Mouse (Mus musculus) intestine, embryonic 16.5 days (tissue): ENCODE data around the gene Bex2. TPM values are rescaled to one million over a fixed set of nuclear protein-coding genes. Genes with fewer than 3 reads are reported as not detected.
"Not testable (repeated sequence)": the region's sequence is repeated elsewhere in the genome, so short reads cannot be mapped to it uniquely, and the experiment has no call there.

Source experiments
- ATAC-seq: fragments of 200-750 bp; cut with Nextera tagmentation; 2 replicates; pipeline ENCODE4 v1.8.0; 2017; ENCODE audit warnings: moderate TSS enrichment, moderate library complexity
- H3K27ac ChIP-seq: fragments of 300-500 bp; sonication (generic); 2 replicates; pipeline ENCODE4 v1.5.1; 2014; ENCODE audit warnings: mild to moderate bottlenecking, low read length
- H3K27me3 ChIP-seq: fragments of 300-500 bp; sonication (generic); replicated peaks from 2 replicates; pipeline ENCODE4 v1.6.1; 2014; ENCODE audit warnings: low read length, control low read depth, mixed read lengths; ENCODE audit not compliant: control insufficient read depth, insufficient read depth
- H3K36me3 ChIP-seq: fragments of 300-500 bp; sonication (generic); 2 replicates; pipeline ENCODE4 v1.6.1; 2014; ENCODE audit warnings: low read length, control low read depth; ENCODE audit not compliant: control insufficient read depth, insufficient read depth
- H3K4me1 ChIP-seq: fragments of 300-500 bp; sonication (generic); 2 replicates; pipeline ENCODE4 v1.6.1; 2014; ENCODE audit warnings: low read length, control low read depth, mixed read lengths; ENCODE audit not compliant: control insufficient read depth, insufficient read depth
- H3K4me2 ChIP-seq: fragments of 300-500 bp; sonication (generic); 2 replicates; pipeline ENCODE4 v1.6.1; 2014; ENCODE audit warnings: low read depth, low read length, control low read depth
- H3K4me3 ChIP-seq: fragments of 300-500 bp; sonication (generic); 2 replicates; pipeline ENCODE4 v1.5.1; 2014; ENCODE audit warnings: mild to moderate bottlenecking, low read length
- H3K9ac ChIP-seq: fragments of 300-500 bp; sonication (generic); 2 replicates; pipeline ENCODE4 v1.6.1; 2014; ENCODE audit warnings: low read depth, low read length
- H3K9me3 ChIP-seq: fragments of 300-500 bp; sonication (generic); 2 replicates; pipeline ENCODE4 v1.6.1; 2016; ENCODE audit warnings: low read length, control low read depth; ENCODE audit not compliant: control insufficient read depth
- WGBS: fragments of 180-500 bp; shearing (Covaris S2); extraction: QIAGEN DNeasy Blood & Tissue Kit; methylation state at CpG from one replicate; pipeline ENCODE4 v1.1.7; 2014; 5-methylcytosine and 5-hydroxymethylcytosine counted together
- polyA plus RNA-seq: library from polyadenylated mRNA; unstranded; fragments of >200 nt; fragmentation: Nextera tagmentation; extraction: Ambion mirVana; gene quantifications from 2 replicates; pipeline ENCODE4 v1.2.1, GENCODE M21; 2015

Bex2 gene
- polyA plus RNA-seq, 1 experiment from 2014 or later, result 108 TPM

- H3K36me3 ChIP-seq, H3K9me3 ChIP-seq, H3K27ac ChIP-seq, H3K9ac ChIP-seq, H3K4me1 ChIP-seq, H3K27me3 ChIP-seq: not testable (repeated sequence)
- peak; percentile 57 for ATAC-seq
- H3K4me2 ChIP-seq, result peak overlapping the region; percentile 33; the same call in 1 of the 2 replicates
- WGBS, result 15% methylated on average over 9 of the region's 48 CpGs
- H3K4me3 ChIP-seq, result peak overlapping the region; percentile 32
Observed at GRCm38 (mm10) chrX:136067201-136067991, 640 bp downstream of the Bex2 start.

GRCm38 (mm10) chrX:136060698-136061097 lies 7.3 kb downstream of the Bex2 start:
- H3K4me1 ChIP-seq, result no peaks in the 10 kb centered on the region
- H3K36me3 ChIP-seq, result no peaks in the 10 kb centered on the region
- no peaks in the 10 kb centered on the region for H3K9me3 ChIP-seq
- H3K9ac ChIP-seq, result no peak overlapping the region
- no peak overlapping the region for H3K27ac ChIP-seq
- no peak overlapping the region for H3K4me3 ChIP-seq
- no peaks in the 10 kb centered on the region for H3K27me3 ChIP-seq
- ATAC-seq, result no peak; the same call in 1 of the 2 replicates
- 60% methylated on average over 1 of the region's 1 CpGs for WGBS
- no peak overlapping the region for H3K4me2 ChIP-seq

- no peaks in the 10 kb centered on the region for H3K36me3 ChIP-seq
- no peak overlapping the region for H3K27ac ChIP-seq
- no peak overlapping the region for H3K4me3 ChIP-seq
- no peaks in the 10 kb centered on the region for H3K27me3 ChIP-seq
- no peaks in the 10 kb centered on the region for H3K9me3 ChIP-seq
- no peak overlapping the region for H3K9ac ChIP-seq
- no peak overlapping the region for H3K4me2 ChIP-seq
- no peaks in the 10 kb centered on the region for H3K4me1 ChIP-seq
- ATAC-seq, result no peak
- 74% methylated on average over 2 of the region's 2 CpGs for WGBS
Observed at GRCm38 (mm10) chrX:136051219-136051618, 16.8 kb downstream of the Bex2 start.

GRCm38 (mm10) chrX:136047528-136047927 lies 20.5 kb downstream of the Bex2 start:
- no peaks in the 10 kb centered on the region for H3K4me1 ChIP-seq
- ATAC-seq, result no peak
- H3K27ac ChIP-seq, result no peak overlapping the region
- H3K36me3 ChIP-seq, result no peaks in the 10 kb centered on the region
- 16% methylated on average over 5 of the region's 5 CpGs for WGBS
- H3K27me3 ChIP-seq, result no peaks in the 10 kb centered on the region
- H3K9me3 ChIP-seq, result no peaks in the 10 kb centered on the region
- H3K4me2 ChIP-seq, result no peak overlapping the region
- H3K4me3 ChIP-seq, result no peak overlapping the region
- no peak overlapping the region for H3K9ac ChIP-seq

GRCm38 (mm10) chrX:136043726-136044125 lies 24.3 kb downstream of the Bex2 start:
- Histone ChIP-seq H3K27me3 (peaks cover 3% of the 10 kb centered on the region; the same call in 1 of the 2 replicates), H3K4me2 (no peak overlapping the region), H3K4me1 (no peaks in the 10 kb centered on the region), H3K9me3 (no peaks in the 10 kb centered on the region), H3K4me3 (no peak overlapping the region), H3K36me3 (no peaks in the 10 kb centered on the region), H3K27ac (no peak overlapping the region), H3K9ac (no peak overlapping the region)
- WGBS, result 83% methylated on average over 1 of the region's 1 CpGs
- no peak for ATAC-seq

- WGBS, result 10% methylated on average over 11 of the region's 49 CpGs
- H3K27ac ChIP-seq, H3K9ac ChIP-seq, H3K36me3 ChIP-seq, H3K27me3 ChIP-seq, H3K9me3 ChIP-seq, H3K4me1 ChIP-seq: not testable (repeated sequence)
- Histone ChIP-seq H3K4me3 (peak within 1 kb of the TSS; percentile 27), H3K4me2 (peak within 1 kb of the TSS; percentile 35; the same call in 1 of the 2 replicates)
- ATAC-seq, result peak; percentile 94
Observed at GRCm38 (mm10) chrX:136032799-136033763, 35.0 kb downstream of the Bex2 start, which contains the start of gene Arxes1. TSS of gene Arxes1 (plus strand) at chrX:136033367.

GRCm38 (mm10) chrX:136030331-136030730 lies 37.7 kb downstream of the Bex2 start:
- no peak for ATAC-seq
- whole genome bisulfite sequencing, result 68% methylated on average over 1 of the region's 1 CpGs
- H3K9me3 ChIP-seq, result no peaks in the 10 kb centered on the region
- H3K4me2 ChIP-seq, result no peak overlapping the region
- H3K4me1 ChIP-seq, result no peaks in the 10 kb centered on the region
- H3K27me3 ChIP-seq, result no peaks in the 10 kb centered on the region
- H3K36me3 ChIP-seq, result no peaks in the 10 kb centered on the region
- no peak overlapping the region for H3K27ac ChIP-seq
- no peak overlapping the region for H3K9ac ChIP-seq
- no peak overlapping the region for H3K4me3 ChIP-seq
